Mouse (Mus musculus) thymus, adult 2 months (tissue): ENCODE measurements at regions not wholly inside any gene's neighbourhood (a gene's known extent, or its start where the extent isn't known, plus 50 kb on each side); places are given as distances from the start of the nearest gene placed in this dataset.

Experiments
- CTCF ChIP-seq: fragments of 200-500 bp; IDR thresholded peaks from 2 replicates; pipeline ENCODE4 v1.5.1; 2012; ENCODE audit warnings: mild to moderate bottlenecking, control low read depth, low read length, moderate library complexity, borderline replicate concordance; ENCODE audit not compliant: control insufficient read depth, poor library complexity, insufficient read depth; ENCODE audit errors: extremely low read depth
- POLR2A ChIP-seq: fragments of 200-500 bp; IDR thresholded peaks from 2 replicates; pipeline ENCODE4 v1.6.1; 2012; ENCODE audit warnings: mild to moderate bottlenecking, low read length, control low read depth, moderate library complexity; ENCODE audit not compliant: control insufficient read depth, poor library complexity, insufficient read depth; ENCODE audit errors: extremely low read depth

- TF ChIP-seq POLR2A (no peak), CTCF (no peak)
These were observed 73.8 kb upstream of the Cpm start for GRCm38 (mm10) chr10:117555542-117555941.
